Mouse (Mus musculus) small intestine, adult 2 months (tissue): Measurements from ENCODE around the gene Tpbpa.
"Not testable (repeated sequence)": the region's sequence is repeated elsewhere in the genome, so short reads cannot be mapped to it uniquely, and the experiment has no call there.

Experiments used
- CTCF ChIP-seq: fragments of 200-500 bp; IDR thresholded peaks from 2 replicates; pipeline ENCODE4 v1.5.1; 2012; ENCODE audit warnings: low read depth, mild to moderate bottlenecking, control low read depth, inconsistent platforms, low read length, moderate library complexity, mixed read lengths; ENCODE audit not compliant: insufficient replicate concordance, insufficient read length; ENCODE audit errors: extremely low read depth
- POLR2A ChIP-seq: fragments of 200-500 bp; IDR thresholded peaks from 2 replicates; pipeline ENCODE4 v1.6.1; 2012; ENCODE audit warnings: low read depth, mild to moderate bottlenecking, control low read depth, inconsistent platforms, low read length, moderate library complexity

DNA sequence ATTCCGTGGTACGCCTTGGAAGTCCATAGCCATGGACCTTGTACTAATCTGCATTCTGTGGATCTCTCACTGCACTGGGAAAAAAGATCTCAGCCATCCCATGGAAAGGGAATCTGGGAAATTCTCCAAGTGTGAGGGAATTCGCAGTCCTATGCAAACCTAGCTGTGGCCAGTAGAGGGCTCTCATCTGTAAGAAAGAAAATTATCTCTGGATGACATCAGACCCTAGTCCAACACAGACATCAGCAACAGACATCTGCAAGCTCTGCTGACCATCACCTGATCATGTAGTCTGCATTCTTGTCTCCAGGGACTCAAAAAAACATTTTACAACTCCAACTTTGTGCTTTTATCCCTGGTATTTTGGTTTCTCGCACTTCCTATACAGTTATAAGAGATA, 30.5 kb upstream of the Tpbpa start:
- TF ChIP-seq POLR2A, CTCF: not testable (repeated sequence)
